Mouse (Mus musculus) forebrain, embryonic 14.5 days (tissue): ENCODE data around the gene Bloc1s4. TPM values are rescaled to one million over a fixed set of nuclear protein-coding genes. Genes with fewer than 3 reads are reported as not detected.

Source experiments
- ATAC-seq: fragments of 200-750 bp; cut with Nextera tagmentation; 2 replicates; pipeline ENCODE4 v1.8.0; 2017; ENCODE audit warnings: mild to moderate bottlenecking, moderate library complexity
- DNase-seq: peaks from one replicate; pipeline ENCODE4 v3.0.0-alpha.2; 2015; ENCODE audit warnings: low spot score
- H3K27ac ChIP-seq: fragments of 300-500 bp; sonication (generic); 2 replicates; pipeline ENCODE4 v1.5.1; 2014; ENCODE audit warnings: low read depth, mild to moderate bottlenecking, control low read depth, low read length, moderate library complexity
- H3K27me3 ChIP-seq: fragments of 300-500 bp; sonication (generic); replicated peaks from 2 replicates; pipeline ENCODE4 v1.6.1; 2014; ENCODE audit warnings: low read length, control low read depth, mixed read lengths; ENCODE audit not compliant: control insufficient read depth, insufficient read depth
- H3K36me3 ChIP-seq: fragments of 300-500 bp; sonication (generic); 2 replicates; pipeline ENCODE4 v1.6.1; 2014; ENCODE audit warnings: low read length, control low read depth; ENCODE audit not compliant: control insufficient read depth, insufficient read depth
- H3K4me1 ChIP-seq: fragments of 300-500 bp; sonication (generic); 2 replicates; pipeline ENCODE4 v1.6.1; 2014; ENCODE audit warnings: antibody characterized with exemption, low read length, control low read depth; ENCODE audit not compliant: control insufficient read depth, insufficient read depth
- H3K4me2 ChIP-seq: fragments of 300-500 bp; sonication (generic); 2 replicates; pipeline ENCODE4 v1.6.1; 2014; ENCODE audit warnings: mild to moderate bottlenecking, control low read depth, low read length
- H3K4me3 ChIP-seq: fragments of 300-500 bp; sonication (generic); 2 replicates; pipeline ENCODE4 v1.5.1; 2014; ENCODE audit warnings: low read depth, low read length, control low read depth
- H3K9ac ChIP-seq: fragments of 300-500 bp; sonication (generic); 2 replicates; pipeline ENCODE4 v1.6.1; 2014; ENCODE audit warnings: mild to moderate bottlenecking, low read length, control low read depth, moderate library complexity
- H3K9me3 ChIP-seq: fragments of 300-500 bp; sonication (generic); replicated peaks from 2 replicates; pipeline ENCODE4 v1.6.1; 2016; ENCODE audit warnings: low read length, control low read depth, mixed read lengths; ENCODE audit not compliant: control insufficient read depth
- WGBS: fragments of 180-500 bp; shearing (Covaris S2); extraction: QIAGEN DNeasy Blood & Tissue Kit; methylation state at CpG from one replicate; pipeline ENCODE4 v1.1.7; 2014; 5-methylcytosine and 5-hydroxymethylcytosine counted together
- polyA plus RNA-seq: library from polyadenylated mRNA; unstranded; fragments of >200 nt; fragmentation: Nextera tagmentation; extraction: Ambion mirVana; gene quantifications from 2 replicates; pipeline ENCODE4 v1.2.1, GENCODE M21; 2014

Bloc1s4 gene
- polyA plus RNA-seq, 1 experiment from 2014 or later, result 23.9 TPM

DNA sequence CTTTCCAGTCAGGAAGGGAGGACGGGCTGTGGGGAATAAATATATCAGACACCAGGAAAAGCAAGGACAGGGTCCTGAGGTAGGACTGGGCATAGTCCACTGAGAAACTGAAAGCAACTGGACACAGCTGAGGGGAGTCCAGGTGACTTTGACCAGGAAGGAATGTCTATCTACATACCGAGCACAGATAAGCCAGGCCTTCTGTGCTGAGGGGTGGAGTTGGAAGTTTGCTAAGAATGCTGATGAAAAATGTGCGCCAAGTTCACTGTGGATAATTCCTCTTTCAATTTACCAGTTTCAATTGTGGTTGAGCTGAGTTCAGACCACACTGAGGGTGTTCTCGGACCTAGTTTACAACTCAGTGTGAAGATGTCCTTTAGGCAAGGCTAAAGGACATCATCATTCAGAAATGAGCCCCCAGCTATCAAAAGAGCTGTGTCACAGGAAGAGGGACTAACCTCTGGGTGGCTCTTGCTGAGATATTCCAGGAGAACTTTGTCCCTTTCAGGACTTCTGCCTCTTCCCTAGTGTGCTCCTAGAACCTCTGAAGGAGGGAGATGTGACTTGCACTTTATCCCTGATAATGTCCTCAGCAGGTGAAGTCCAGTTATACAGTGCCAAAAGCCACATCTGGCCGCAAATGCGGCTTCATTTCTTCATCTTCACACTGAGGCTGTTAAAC lies 47.4 kb downstream of the Bloc1s4 start:
- Histone ChIP-seq H3K36me3 (no peaks in the 10 kb centered on the region), H3K9ac (no peak overlapping the region), H3K9me3 (no peaks in the 10 kb centered on the region), H3K27ac (no peak overlapping the region), H3K4me1 (no peaks in the 10 kb centered on the region), H3K4me3 (no peak overlapping the region), H3K27me3 (no peaks in the 10 kb centered on the region), H3K4me2 (no peak overlapping the region)
- 83% methylated on average over 6 of the region's 6 CpGs for WGBS
- ATAC-seq (no peak), DNase-seq (no peak)

DNA sequence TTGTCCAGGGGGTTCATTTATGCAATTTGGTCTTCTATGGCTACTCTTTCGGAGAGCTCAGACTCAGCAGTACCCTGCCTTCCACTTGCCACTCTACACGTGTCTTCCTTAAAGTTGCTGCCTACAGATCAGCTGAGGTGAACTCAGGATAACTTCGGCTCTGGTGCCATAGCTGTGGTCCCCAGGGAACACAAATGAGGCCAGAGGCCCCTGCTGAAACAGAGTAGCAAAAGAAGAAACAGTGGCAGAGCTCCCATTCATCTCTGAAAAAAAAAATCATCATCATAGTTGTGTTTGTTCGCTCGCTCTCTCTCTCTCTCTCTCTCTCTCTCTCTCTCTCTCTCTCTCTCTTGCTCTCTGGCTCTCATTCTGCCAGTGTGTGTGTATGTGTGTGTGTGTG lies 49.8 kb downstream of the Bloc1s4 start:
- 73% methylated on average over 5 of the region's 5 CpGs for WGBS
- ATAC-seq, result no peak

DNA sequence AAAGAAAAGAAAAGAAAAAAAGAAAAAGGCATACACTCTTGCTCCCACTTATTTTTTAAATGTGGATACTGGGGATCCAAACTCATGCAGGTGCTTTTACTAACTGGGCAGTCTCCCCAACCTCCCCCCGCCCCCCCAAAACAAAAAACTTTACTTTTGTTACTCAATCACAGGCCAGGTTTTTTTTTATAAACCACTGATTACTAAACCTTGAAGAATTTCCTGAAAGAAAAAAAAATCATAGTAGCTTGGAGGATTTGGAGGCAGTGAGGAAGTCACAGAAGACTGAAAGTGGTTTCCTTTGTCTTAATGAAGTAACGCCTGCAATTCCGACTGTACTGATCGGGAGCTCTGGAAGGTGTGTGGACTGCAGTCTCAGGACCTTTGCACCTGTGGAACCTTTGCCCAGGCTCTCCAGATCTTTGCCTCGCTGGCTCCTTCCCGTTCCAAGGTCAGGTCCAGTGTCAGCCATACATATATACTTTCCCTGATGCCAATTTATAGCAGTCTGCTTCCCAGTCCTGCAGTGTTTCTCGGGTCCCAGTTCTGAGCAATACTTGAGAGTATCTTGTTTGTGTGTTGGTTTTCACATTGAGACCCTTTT lies 50.3 kb downstream of the Bloc1s4 start:
- Histone ChIP-seq H3K4me2 (no peak overlapping the region), H3K4me3 (no peak overlapping the region), H3K27ac (no peak overlapping the region), H3K9ac (no peak overlapping the region), H3K27me3 (no peaks in the 10 kb centered on the region), H3K9me3 (no peaks in the 10 kb centered on the region), H3K36me3 (no peaks in the 10 kb centered on the region), H3K4me1 (peaks cover 8% of the 10 kb centered on the region)
- DNase-seq, result no peak
- no peak for ATAC-seq
- WGBS, result 81% methylated on average over 7 of the region's 7 CpGs

More for the DNA sequence above, 49.8 kb downstream of the Bloc1s4 start:
- H3K9ac ChIP-seq, result no peak overlapping the region
- no peak overlapping the region for H3K4me3 ChIP-seq
- no peaks in the 10 kb centered on the region for H3K36me3 ChIP-seq
- DNase-seq, result no peak
- no peaks in the 10 kb centered on the region for H3K27me3 ChIP-seq
- no peak overlapping the region for H3K27ac ChIP-seq
- H3K4me1 ChIP-seq, result peaks cover 5% of the 10 kb centered on the region
- no peaks in the 10 kb centered on the region for H3K9me3 ChIP-seq
- no peak overlapping the region for H3K4me2 ChIP-seq

Other genes starting within 250 kb of the Bloc1s4 start
- gene Tbc1d14, start 155.4 kb downstream of the Bloc1s4 start, polyA plus RNA-seq, result 92.7 and 114 TPM in 2 replicates
- 30.2 and 38.6 TPM in 2 replicates for gene D5Ertd579e, start 52.6 kb downstream of the Bloc1s4 start, polyA plus RNA-seq
- 394 and 418 TPM in 2 replicates for gene Mrfap1, start 48.1 kb upstream of the Bloc1s4 start, polyA plus RNA-seq
- gene Man2b2, start 82.0 kb upstream of the Bloc1s4 start, polyA plus RNA-seq, result 5.7 and 7.4 TPM in 2 replicates
- 17.1 and 23.4 TPM in 2 replicates for gene Ppp2r2c, start 119.9 kb upstream of the Bloc1s4 start, polyA plus RNA-seq
- 3.7 and 6.3 TPM in 2 replicates for gene Wfs1, start 240.6 kb upstream of the Bloc1s4 start, polyA plus RNA-seq